Mouse (Mus musculus) hindbrain, embryonic 16.5 days (tissue): ENCODE measurements around the gene Maml2. TPM values are rescaled to one million over a fixed set of nuclear protein-coding genes. Genes with fewer than 3 reads are reported as not detected.

ENCODE experiments used
- ATAC-seq: fragments of 200-750 bp; cut with Nextera tagmentation; 2 replicates; pipeline ENCODE4 v1.8.0; 2017; ENCODE audit warnings: moderate TSS enrichment, moderate library complexity
- H3K27ac ChIP-seq: fragments of 300-500 bp; sonication (generic); 2 replicates; pipeline ENCODE4 v1.5.1; 2014; ENCODE audit warnings: low read depth, mild to moderate bottlenecking, control low read depth, low read length, moderate library complexity
- H3K27me3 ChIP-seq: fragments of 300-500 bp; sonication (generic); replicated peaks from 2 replicates; pipeline ENCODE4 v1.6.1; 2014; ENCODE audit warnings: low read length; ENCODE audit not compliant: control insufficient read depth, insufficient read depth
- H3K36me3 ChIP-seq: fragments of 300-500 bp; sonication (generic); 2 replicates; pipeline ENCODE4 v1.6.1; 2014; ENCODE audit warnings: mild to moderate bottlenecking, low read length, moderate library complexity, mixed read lengths; ENCODE audit not compliant: control insufficient read depth, insufficient read depth
- H3K4me1 ChIP-seq: fragments of 300-500 bp; sonication (generic); 2 replicates; pipeline ENCODE4 v1.6.1; 2014; ENCODE audit warnings: low read depth, low read length; ENCODE audit not compliant: control insufficient read depth, insufficient read depth
- H3K4me2 ChIP-seq: fragments of 300-500 bp; sonication (generic); 2 replicates; pipeline ENCODE4 v1.6.1; 2014; ENCODE audit warnings: mild to moderate bottlenecking, low read length, control low read depth, moderate library complexity
- H3K4me3 ChIP-seq: fragments of 300-500 bp; sonication (generic); 2 replicates; pipeline ENCODE4 v1.5.1; 2014; ENCODE audit warnings: mild to moderate bottlenecking, low read length, control low read depth, moderate library complexity
- H3K9ac ChIP-seq: fragments of 300-500 bp; sonication (generic); 2 replicates; pipeline ENCODE4 v1.6.1; 2014; ENCODE audit warnings: low read depth, mild to moderate bottlenecking, control low read depth, low read length, moderate library complexity
- H3K9me3 ChIP-seq: fragments of 300-500 bp; sonication (generic); 2 replicates; pipeline ENCODE4 v1.6.1; 2014; ENCODE audit warnings: mild to moderate bottlenecking, low read length, moderate library complexity; ENCODE audit not compliant: control insufficient read depth
- WGBS: fragments of 180-500 bp; shearing (Covaris S2); extraction: QIAGEN DNeasy Blood & Tissue Kit; methylation state at CpG from one replicate; pipeline ENCODE4 v1.1.7; 2014; 5-methylcytosine and 5-hydroxymethylcytosine counted together
- polyA plus RNA-seq: library from polyadenylated mRNA; unstranded; fragments of >200 nt; fragmentation: Nextera tagmentation; extraction: Ambion mirVana; gene quantifications from 2 replicates; pipeline ENCODE4 v1.2.1, GENCODE M21; 2015

Gene Maml2
- polyA plus RNA-seq, 1 experiment from 2014 or later = 10.8 TPM

DNA sequence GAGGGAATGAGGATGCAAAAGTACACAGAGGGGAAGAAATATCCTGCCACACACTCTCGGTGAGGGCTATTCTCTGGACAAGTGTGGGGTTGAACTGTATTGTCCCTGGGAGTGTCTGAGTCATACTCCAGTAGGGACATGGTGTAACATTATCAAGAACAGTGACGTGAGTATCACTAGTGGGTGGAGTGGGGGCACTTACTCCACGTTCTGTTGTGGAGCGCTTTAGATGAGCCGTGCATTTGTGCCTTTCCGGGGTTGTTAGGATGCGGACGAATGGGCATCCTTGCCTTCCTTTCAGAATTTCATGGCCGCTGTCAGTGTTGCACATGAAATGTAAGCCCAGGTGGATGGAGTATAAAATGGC is 210.0 kb downstream of the Maml2 start:
- H3K27ac ChIP-seq = no peak overlapping the region
- H3K9ac ChIP-seq = no peak overlapping the region
- no peaks in the 10 kb centered on the region for H3K9me3 ChIP-seq
- H3K4me3 ChIP-seq = no peak overlapping the region
- no peaks in the 10 kb centered on the region for H3K4me1 ChIP-seq
- no peak overlapping the region for H3K4me2 ChIP-seq
- ATAC-seq = no peak
- no peaks in the 10 kb centered on the region for H3K36me3 ChIP-seq
- H3K27me3 ChIP-seq = no peaks in the 10 kb centered on the region
- 94% methylated on average over 9 of the region's 9 CpGs for WGBS

DNA sequence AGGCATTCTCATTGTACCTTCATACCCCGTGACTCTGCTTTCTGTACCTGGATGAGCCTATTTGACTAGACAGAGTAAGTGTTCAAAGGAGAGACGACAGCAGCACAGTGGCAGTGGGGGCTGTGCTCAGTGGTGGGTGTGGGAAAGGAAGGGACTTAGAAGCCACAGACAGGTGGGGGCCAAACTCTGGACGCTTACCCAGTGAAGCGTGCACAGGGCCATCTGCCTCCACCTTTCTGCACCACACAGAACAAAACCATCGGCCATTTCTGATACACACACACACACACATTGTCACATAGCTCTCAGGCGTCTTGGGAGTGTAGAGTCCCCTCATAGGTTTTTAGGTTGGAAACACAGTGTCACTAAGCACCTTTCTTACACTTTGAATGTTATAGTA is 212.0 kb downstream of the Maml2 start:
- Histone ChIP-seq H3K4me2 (no peak overlapping the region), H3K27ac (no peak overlapping the region), H3K9me3 (no peaks in the 10 kb centered on the region), H3K4me3 (no peak overlapping the region), H3K9ac (no peak overlapping the region), H3K4me1 (no peaks in the 10 kb centered on the region), H3K36me3 (no peaks in the 10 kb centered on the region), H3K27me3 (no peaks in the 10 kb centered on the region)
- ATAC-seq = peak; percentile 65
- WGBS = 75% methylated on average over 6 of the region's 6 CpGs

DNA sequence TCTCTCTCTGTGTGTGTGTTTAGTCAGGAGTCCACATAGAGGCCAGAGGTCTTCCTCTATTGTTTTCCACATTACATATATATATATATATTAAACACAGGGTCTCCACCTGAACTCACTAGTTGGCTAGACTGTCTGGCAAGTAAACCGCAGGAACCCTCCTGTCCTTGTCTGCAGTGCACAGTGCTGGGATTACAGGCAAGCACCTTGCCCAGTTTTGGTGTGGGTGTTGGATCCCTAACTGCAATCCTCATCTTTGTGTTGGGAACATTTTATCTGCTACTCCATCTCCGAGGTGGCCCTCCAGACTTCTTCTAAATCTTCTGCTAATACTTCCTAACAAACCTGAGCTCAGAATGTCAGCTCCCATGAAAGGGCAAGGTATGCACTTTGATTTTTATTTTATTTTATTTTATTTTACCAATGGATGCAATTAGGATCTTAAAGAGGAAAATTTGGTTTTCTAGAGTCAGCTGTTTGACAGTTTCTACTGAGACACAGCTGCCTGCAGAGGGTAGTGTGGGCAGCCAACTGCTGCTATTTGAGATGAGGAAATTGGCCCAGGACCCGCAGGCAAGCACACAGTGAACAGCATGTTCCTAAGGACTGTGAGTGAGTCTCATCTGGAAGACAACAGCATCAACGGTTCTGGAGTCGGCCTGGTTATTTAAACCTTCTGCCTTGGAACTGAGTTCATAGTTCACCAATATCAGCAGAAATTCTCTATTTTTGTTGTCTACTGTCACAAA is 213.0 kb downstream of the Maml2 start:
- no peaks in the 10 kb centered on the region for H3K9me3 ChIP-seq
- 71% methylated on average over 5 of the region's 5 CpGs for WGBS
- no peak for ATAC-seq
- H3K27ac ChIP-seq = no peak overlapping the region
- H3K4me2 ChIP-seq = no peak overlapping the region
- no peaks in the 10 kb centered on the region for H3K4me1 ChIP-seq
- H3K36me3 ChIP-seq = no peaks in the 10 kb centered on the region
- no peaks in the 10 kb centered on the region for H3K27me3 ChIP-seq
- no peak overlapping the region for H3K4me3 ChIP-seq
- H3K9ac ChIP-seq = no peak overlapping the region

DNA sequence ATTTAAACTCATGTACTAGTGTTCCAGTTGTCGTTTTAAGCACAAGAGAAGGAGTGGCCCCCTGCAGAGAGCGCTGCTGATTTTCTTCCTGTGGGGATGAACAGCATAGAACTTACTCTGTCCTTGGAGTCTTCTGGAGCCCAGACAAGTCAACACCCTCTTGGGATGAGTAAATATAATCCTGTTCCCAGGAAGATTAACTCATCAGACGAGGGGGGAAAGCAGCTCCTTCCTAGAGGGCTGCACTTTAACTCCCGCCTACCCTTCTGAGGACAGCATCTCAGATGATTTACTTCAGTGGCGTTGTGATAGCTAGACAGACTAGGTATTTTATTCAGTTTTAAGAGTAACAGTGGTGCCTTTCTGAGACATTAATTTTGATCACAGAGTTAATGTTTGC is 215.4 kb downstream of the Maml2 start:
- ATAC-seq = no peak

DNA sequence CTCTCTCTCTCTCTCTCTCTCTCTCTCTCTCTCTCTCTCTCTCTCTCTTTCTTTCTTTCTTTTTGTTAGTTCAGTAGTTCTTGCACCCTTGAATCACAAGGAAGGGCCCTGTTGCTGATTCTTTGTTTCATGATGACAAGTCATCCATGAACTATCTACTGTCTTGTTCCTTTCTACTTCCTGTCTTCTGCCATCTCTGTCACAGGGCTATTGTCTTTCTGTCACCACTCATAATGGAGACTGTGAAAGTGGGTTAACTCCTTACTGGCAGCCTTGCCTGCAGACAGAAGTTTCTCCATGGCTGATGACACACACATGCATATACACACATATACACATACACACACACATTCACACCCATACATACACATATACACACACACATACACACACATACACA is 216.7 kb downstream of the Maml2 start:
- Histone ChIP-seq H3K9me3 (no peaks in the 10 kb centered on the region), H3K9ac (no peak overlapping the region), H3K36me3 (no peaks in the 10 kb centered on the region), H3K4me1 (no peaks in the 10 kb centered on the region), H3K4me2 (no peak overlapping the region), H3K4me3 (no peak overlapping the region), H3K27me3 (no peaks in the 10 kb centered on the region), H3K27ac (no peak overlapping the region)
- no peak for ATAC-seq

More for the DNA sequence above, 215.4 kb downstream of the Maml2 start:
- H3K4me2 ChIP-seq = no peak overlapping the region
- no peaks in the 10 kb centered on the region for H3K27me3 ChIP-seq
- no peaks in the 10 kb centered on the region for H3K4me1 ChIP-seq
- no peaks in the 10 kb centered on the region for H3K9me3 ChIP-seq
- no peaks in the 10 kb centered on the region for H3K36me3 ChIP-seq
- WGBS = 51% methylated on average over 5 of the region's 5 CpGs
- no peak overlapping the region for H3K9ac ChIP-seq
- H3K4me3 ChIP-seq = no peak overlapping the region
- no peak overlapping the region for H3K27ac ChIP-seq

DNA sequence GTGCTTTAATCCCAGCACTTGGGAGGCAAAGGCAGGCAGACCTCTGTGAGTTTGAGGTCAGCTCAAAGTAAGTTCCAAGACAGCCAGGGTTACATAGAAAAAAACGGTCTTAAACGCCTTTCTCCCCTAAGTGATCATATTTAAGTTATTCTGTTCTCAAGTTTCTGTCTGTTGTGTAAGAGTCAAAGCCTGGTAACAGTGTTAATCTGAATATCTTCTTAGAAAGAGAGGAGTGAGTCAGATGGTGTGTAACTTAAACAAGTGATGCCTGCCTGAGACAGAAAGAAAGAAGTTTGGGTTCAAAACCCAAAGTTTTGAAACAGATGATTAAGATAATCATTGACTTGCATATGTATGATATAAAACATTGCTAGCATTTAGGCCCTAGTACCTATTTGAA is 218.2 kb downstream of the Maml2 start:
- no peaks in the 10 kb centered on the region for H3K36me3 ChIP-seq
- no peak for ATAC-seq
- WGBS = 81% methylated on average over 2 of the region's 2 CpGs
- no peak overlapping the region for H3K4me2 ChIP-seq
- no peak overlapping the region for H3K4me3 ChIP-seq
- H3K9ac ChIP-seq = no peak overlapping the region
- no peaks in the 10 kb centered on the region for H3K9me3 ChIP-seq
- no peaks in the 10 kb centered on the region for H3K4me1 ChIP-seq
- H3K27me3 ChIP-seq = no peaks in the 10 kb centered on the region
- H3K27ac ChIP-seq = no peak overlapping the region

GRCm38 (mm10) chr9:13518031-13518430 is 220.3 kb downstream of the Maml2 start:
- no peak overlapping the region for H3K4me3 ChIP-seq
- H3K36me3 ChIP-seq = no peaks in the 10 kb centered on the region

GRCm38 (mm10) chr9:13518441-13518971 is 220.7 kb downstream of the Maml2 start:
- 96% methylated on average over 2 of the region's 2 CpGs for WGBS
- ATAC-seq = no peak

More at GRCm38 (mm10) chr9:13518031-13518430, 220.3 kb downstream of the Maml2 start:
- Histone ChIP-seq H3K27ac (no peak overlapping the region), H3K4me2 (no peak overlapping the region), H3K27me3 (no peaks in the 10 kb centered on the region), H3K9ac (no peak overlapping the region), H3K4me1 (no peaks in the 10 kb centered on the region), H3K9me3 (no peaks in the 10 kb centered on the region)
- 84% methylated on average over 2 of the region's 2 CpGs for WGBS
- no peak for ATAC-seq

GRCm38 (mm10) chr9:13522061-13522820 is 224.5 kb downstream of the Maml2 start:
- Histone ChIP-seq H3K36me3 (no peaks in the 10 kb centered on the region), H3K27ac (no peak overlapping the region), H3K27me3 (no peaks in the 10 kb centered on the region), H3K4me2 (no peak overlapping the region), H3K9me3 (no peaks in the 10 kb centered on the region), H3K4me3 (no peak overlapping the region), H3K9ac (no peak overlapping the region), H3K4me1 (peaks cover 2% of the 10 kb centered on the region)
- WGBS = 70% methylated on average over 9 of the region's 9 CpGs
- no peak for ATAC-seq

More at GRCm38 (mm10) chr9:13518441-13518971, 220.7 kb downstream of the Maml2 start:
- Histone ChIP-seq H3K9ac (no peak overlapping the region), H3K4me2 (no peak overlapping the region), H3K27ac (no peak overlapping the region), H3K9me3 (no peaks in the 10 kb centered on the region), H3K27me3 (no peaks in the 10 kb centered on the region), H3K4me3 (no peak overlapping the region), H3K36me3 (no peaks in the 10 kb centered on the region), H3K4me1 (no peaks in the 10 kb centered on the region)
